ENCODE assay signal across 7 mouse cellular contexts in the genomic region with DNA sequence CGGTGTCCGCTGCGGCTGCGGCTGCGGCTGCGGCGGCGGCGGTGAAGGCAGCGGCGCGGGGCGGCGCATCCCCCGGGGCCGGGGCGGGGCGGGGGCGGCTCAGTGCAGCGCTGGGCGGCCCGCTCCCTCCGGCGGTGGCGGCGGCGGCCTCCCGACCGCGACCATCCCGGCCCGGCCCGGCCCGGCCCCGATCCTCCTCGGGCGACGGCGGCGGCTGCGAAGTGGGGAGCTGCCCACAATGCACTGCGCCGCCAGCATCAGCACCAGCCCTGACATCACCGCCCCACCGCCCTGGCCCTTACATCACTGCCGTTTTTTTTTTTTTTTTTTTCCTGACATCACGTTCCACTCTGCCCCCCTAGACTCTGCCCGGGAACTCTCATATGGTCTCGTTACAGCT. TPM values are rescaled to one million over a fixed set of nuclear protein-coding genes. Genes with fewer than 3 reads are reported as not detected.
DNase-seq lines count a peak whose midpoint lies in the region; ATAC-seq and TF ChIP-seq lines count a peak whose summit lies in the region.

A gene (minus strand): TSS at position 245 of the 400 bp plus-strand sequence.

- peak within 1 kb of the TSS; percentile 28 for H3K4me3 ChIP-seq in lung, postnatal 0 days (ENCODE audit: low read depth, low read length)
- H3K4me3 ChIP-seq in lung, adult 2 months (replicated peaks; ENCODE audit: extremely low read depth, low read depth, low read length): no peak within 1 kb of the TSS
- H3K4me3 ChIP-seq in embryonic facial prominence, embryonic 10.5 days: peak within 1 kb of the TSS; percentile 66
- peak within 1 kb of the TSS; percentile 30 for H3K4me3 ChIP-seq in intestine, embryonic 14.5 days (ENCODE audit: low read depth, low read length)
- H3K4me3 ChIP-seq in liver, embryonic 15.5 days (replicated peaks): no peak within 1 kb of the TSS; the same call in 1 of the 2 replicates

- H3K9ac ChIP-seq in lung, postnatal 0 days (replicated peaks; ENCODE audit: low read depth): no peak within 1 kb of the TSS
- H3K9ac ChIP-seq in intestine, embryonic 14.5 days (ENCODE audit: low read length): peak within 1 kb of the TSS; percentile 22; the same call in 1 of the 2 replicates
- no peak within 1 kb of the TSS for H3K9ac ChIP-seq in liver, embryonic 15.5 days

- peak within 1 kb of the TSS; percentile 54 for H3K4me2 ChIP-seq in lung, postnatal 0 days (replicated peaks; ENCODE audit: low read depth, low read length)
- peak within 1 kb of the TSS; percentile 50 for H3K4me2 ChIP-seq in intestine, embryonic 14.5 days (ENCODE audit: low read length)
- H3K4me2 ChIP-seq in liver, embryonic 15.5 days: peak within 1 kb of the TSS; percentile 37

- no peak within 1 kb of the TSS for H3K27ac ChIP-seq in lung, postnatal 0 days (ENCODE audit: low read length)
- peak within 1 kb of the TSS; percentile 70 for H3K27ac ChIP-seq in embryonic facial prominence, embryonic 10.5 days (replicated peaks)
- no peak within 1 kb of the TSS for H3K27ac ChIP-seq in intestine, embryonic 14.5 days (ENCODE audit: low read depth)
- H3K27ac ChIP-seq in liver, embryonic 15.5 days (replicated peaks): no peak within 1 kb of the TSS

- peaks cover 39% of the 10 kb centered on the region for H3K27me3 ChIP-seq in lung, postnatal 0 days (replicated peaks; ENCODE audit: insufficient read depth, low read length)
- H3K27me3 ChIP-seq in embryonic facial prominence, embryonic 10.5 days (replicated peaks; ENCODE audit: low read depth, poor library complexity, severe bottlenecking): peaks cover 89% of the 10 kb centered on the region
- H3K27me3 ChIP-seq in intestine, embryonic 14.5 days (replicated peaks; ENCODE audit: control insufficient read depth, insufficient read depth, low read length): peaks cover 77% of the 10 kb centered on the region
- H3K27me3 ChIP-seq in liver, embryonic 15.5 days: peaks cover 91% of the 10 kb centered on the region
- H3K27me3 ChIP-seq in splenic B cell, adult 2 months (ENCODE audit: control insufficient read depth, insufficient read depth, low read length, poor library complexity, severe bottlenecking): no peaks in the 10 kb centered on the region; the same call in 1 of the 2 replicates

- no peak for TF ChIP-seq POLR2A in lung, adult 2 months (IDR thresholded peaks at IDR 0.05; ENCODE audit: borderline replicate concordance, extremely low read depth, low read depth, low read length)

- H3K4me1 ChIP-seq in lung, postnatal 0 days (ENCODE audit: insufficient read depth, low read depth, low read length): no peaks in the 10 kb centered on the region; the same call in 1 of the 2 replicates
- peaks cover 3% of the 10 kb centered on the region; the same call in 1 of the 2 replicates for H3K4me1 ChIP-seq in lung, adult 2 months (ENCODE audit: control insufficient read depth, insufficient read depth, low read length)
- peaks cover 27% of the 10 kb centered on the region for H3K4me1 ChIP-seq in embryonic facial prominence, embryonic 10.5 days
- peaks cover 2% of the 10 kb centered on the region; the same call in 1 of the 2 replicates for H3K4me1 ChIP-seq in intestine, embryonic 14.5 days (replicated peaks; ENCODE audit: control insufficient read depth, insufficient read depth, low read length)
- peaks cover 10% of the 10 kb centered on the region for H3K4me1 ChIP-seq in liver, embryonic 15.5 days (replicated peaks)

- no peaks in the 10 kb centered on the region for H3K9me3 ChIP-seq in lung, postnatal 0 days (ENCODE audit: low read length)
- no peaks in the 10 kb centered on the region for H3K9me3 ChIP-seq in embryonic facial prominence, embryonic 10.5 days
- no peaks in the 10 kb centered on the region for H3K9me3 ChIP-seq in intestine, embryonic 14.5 days (ENCODE audit: control insufficient read depth, low read length)
- H3K9me3 ChIP-seq in liver, embryonic 15.5 days (replicated peaks): no peaks in the 10 kb centered on the region

- intact Hi-C loops in gastrocnemius, postnatal 36 days (cut with DNase I): no loop called here

- no peaks in the 10 kb centered on the region for H3K36me3 ChIP-seq in lung, postnatal 0 days (ENCODE audit: insufficient read depth, low read length)
- no peaks in the 10 kb centered on the region for H3K36me3 ChIP-seq in embryonic facial prominence, embryonic 10.5 days (replicated peaks)
- no peaks in the 10 kb centered on the region for H3K36me3 ChIP-seq in intestine, embryonic 14.5 days (ENCODE audit: control insufficient read depth, insufficient read depth, low read length)
- H3K36me3 ChIP-seq in liver, embryonic 15.5 days (replicated peaks): no peaks in the 10 kb centered on the region
- no peaks in the 10 kb centered on the region for H3K36me3 ChIP-seq in splenic B cell, adult 2 months (ENCODE audit: control insufficient read depth, insufficient read depth, low read length, poor library complexity, severe bottlenecking)

- 2% methylated on average over 19 of the region's 49 CpGs for WGBS in lung, postnatal 0 days
- WGBS in lung, adult 2 months: 2% methylated on average over 27 of the region's 49 CpGs
- 3% methylated on average over 48 of the region's 49 CpGs for WGBS in embryonic facial prominence, embryonic 10.5 days
- 1% methylated on average over 31 of the region's 49 CpGs for WGBS in intestine, embryonic 14.5 days
- 3% methylated on average over 34 of the region's 49 CpGs for WGBS in liver, embryonic 15.5 days (ENCODE audit: insufficient replicate concordance)

- TF ChIP-seq CTCF in lung, postnatal 0 days (IDR thresholded peaks at IDR 0.05): no peak
- no peak for TF ChIP-seq CTCF in lung, adult 2 months (IDR thresholded peaks at IDR 0.05; ENCODE audit: insufficient read depth, low read length)

- peak; percentile 20; the same call in 1 of the 2 replicates for ATAC-seq in lung, postnatal 0 days
- ATAC-seq in intestine, embryonic 14.5 days (replicated peaks; ENCODE audit: low FRiP score, low TSS enrichment, low read depth): no peak
- no peak for ATAC-seq in liver, embryonic 15.5 days (ENCODE audit: insufficient read depth)

- TF ChIP-seq EP300 in lung, postnatal 0 days (IDR thresholded peaks at IDR 0.05): no peak

- DNase-seq in lung, postnatal 0 days (ENCODE audit: low spot score): no peak
- DNase-seq in lung, adult 2 months: no peak
- peak; percentile 40 for DNase-seq in embryonic facial prominence, embryonic 10.5 days (ENCODE audit: low spot score)
- no peak for DNase-seq in intestine, embryonic 14.5 days (ENCODE audit: low spot score)
- DNase-seq in splenic B cell, adult 2 months (ENCODE audit: low read depth, low spot score): peak; percentile 47
- no peak for DNase-seq in gastrocnemius, postnatal 36 days

RNA-seq across cellular contexts. Expression of the gene that starts here (rescaled TPM):
- 0.04 TPM in 1 of 2 replicates, not detected in the other for polyA plus RNA-seq in lung, postnatal 0 days (2015; fragmentation: Nextera tagmentation; extraction: Ambion mirVana)
- polyA plus RNA-seq in lung, adult 2 months (2012; rRNA removed): 0.17 and 0.19 TPM in 2 replicates
- polyA plus RNA-seq in embryonic facial prominence, embryonic 10.5 days (2016; fragmentation: Nextera tagmentation; extraction: Ambion mirVana): 0.67 and 0.80 TPM in 2 replicates
- 0.32 and 0.39 TPM in 2 replicates for polyA plus RNA-seq in intestine, embryonic 14.5 days (2014; fragmentation: Nextera tagmentation; extraction: Ambion mirVana)
- polyA plus RNA-seq in liver, embryonic 15.5 days (2015; fragmentation: Nextera tagmentation; extraction: Ambion mirVana): 0.01 TPM in 2 replicates
- under 1 TPM; 0.36 to 0.39 TPM for total RNA-seq in gastrocnemius, postnatal 36 days (2021)

Comparison
In these comparisons a context has a peak if more than half of its experiments do, and no peak if none do; other contexts are left out.
1. Peak in ATAC-seq, H3K4me3 ChIP-seq and H3K4me2 ChIP-seq in lung, postnatal 0 days; RNA of the gene not detected or under 1 TPM.
2. Peak in DNase-seq, H3K4me3 ChIP-seq and H3K27ac ChIP-seq in embryonic facial prominence, embryonic 10.5 days; RNA of the gene not detected or under 1 TPM.